Mouse (Mus musculus): ENCODE results near the gene Insrr.

- TF ChIP-seq CTCF (IDR thresholded peaks at IDR 0.05; ENCODE audit: low read depth, low read length): no peak
- no peak for TF ChIP-seq POLR2A (IDR thresholded peaks at IDR 0.05; ENCODE audit: insufficient read depth, low read length)
- no peak for TF ChIP-seq EP300 (IDR thresholded peaks at IDR 0.05; ENCODE audit: insufficient read depth, low read depth, low read length)
These were observed at the start of gene Insrr for GRCm38 (mm10) chr3:87796736-87797334.
